Mouse (Mus musculus) liver, embryonic 13.5 days (tissue): ENCODE results near the gene Arhgap29. TPM values are rescaled to one million over a fixed set of nuclear protein-coding genes. Genes with fewer than 3 reads are reported as not detected.
A peak's percentile ranks its signal among the peaks of the same experiment; 100 is the strongest.

ENCODE experiments used
- ATAC-seq: fragments of 200-750 bp; cut with Nextera tagmentation; 2 replicates; pipeline ENCODE4 v1.8.0; 2017; ENCODE audit warnings: low read depth, mild to moderate bottlenecking, moderate number of reproducible peaks, moderate library complexity
- DNase-seq: peaks from one replicate; pipeline ENCODE4 v3.0.0; 2022
- H3K27ac ChIP-seq: fragments of 300-500 bp; sonication (generic); 2 replicates; pipeline ENCODE4 v1.5.1; 2015; ENCODE audit warnings: moderate library complexity, mild to moderate bottlenecking, inconsistent platforms
- H3K27me3 ChIP-seq: fragments of 300-500 bp; sonication (generic); 2 replicates; pipeline ENCODE4 v1.6.1; 2015; ENCODE audit warnings: mild to moderate bottlenecking, inconsistent platforms
- H3K36me3 ChIP-seq: fragments of 300-500 bp; sonication (generic); 2 replicates; pipeline ENCODE4 v1.6.1; 2015; ENCODE audit warnings: mild to moderate bottlenecking, inconsistent platforms
- H3K4me1 ChIP-seq: fragments of 300-500 bp; sonication (generic); replicated peaks from 2 replicates; pipeline ENCODE4 v1.6.1; 2015; ENCODE audit warnings: inconsistent platforms
- H3K4me2 ChIP-seq: fragments of 300-500 bp; sonication (generic); 2 replicates; pipeline ENCODE4 v1.6.1; 2015; ENCODE audit warnings: inconsistent platforms, mild to moderate bottlenecking, moderate library complexity
- H3K4me3 ChIP-seq: fragments of 300-500 bp; sonication (generic); replicated peaks from 2 replicates; pipeline ENCODE4 v1.5.1; 2015; ENCODE audit warnings: mild to moderate bottlenecking, inconsistent platforms
- H3K9ac ChIP-seq: fragments of 300-500 bp; sonication (generic); 2 replicates; pipeline ENCODE4 v1.6.1; 2015; ENCODE audit warnings: mild to moderate bottlenecking, inconsistent platforms
- H3K9me3 ChIP-seq: fragments of 300-500 bp; sonication (generic); replicated peaks from 2 replicates; pipeline ENCODE4 v1.6.1; 2016; ENCODE audit warnings: inconsistent platforms
- WGBS: fragments of 180-500 bp; shearing (Covaris S2); methylation state at CpG from one replicate; pipeline ENCODE4 v1.1.7; 2015; ENCODE audit not compliant: insufficient replicate concordance; 5-methylcytosine and 5-hydroxymethylcytosine counted together
- polyA plus RNA-seq: library from polyadenylated mRNA; unstranded; fragments of >200 nt; fragmentation: Nextera tagmentation; extraction: Ambion mirVana; gene quantifications from 2 replicates; pipeline ENCODE4 v1.2.1, GENCODE M21; 2015

The Arhgap29 gene
- polyA plus RNA-seq, 1 experiment from 2014 or later: 5.2 TPM

GRCm38 (mm10) chr3:121945957-121946356 lies 6.4 kb upstream of the Arhgap29 start:
- Histone ChIP-seq H3K4me1 (no peaks in the 10 kb centered on the region), H3K9ac (no peak overlapping the region), H3K27me3 (no peaks in the 10 kb centered on the region), H3K36me3 (no peaks in the 10 kb centered on the region), H3K4me3 (no peak overlapping the region), H3K9me3 (no peaks in the 10 kb centered on the region), H3K27ac (no peak overlapping the region), H3K4me2 (no peak overlapping the region)
- DNase-seq (no peak), ATAC-seq (no peak)
- WGBS: 41% methylated on average over 2 of the region's 2 CpGs

DNA sequence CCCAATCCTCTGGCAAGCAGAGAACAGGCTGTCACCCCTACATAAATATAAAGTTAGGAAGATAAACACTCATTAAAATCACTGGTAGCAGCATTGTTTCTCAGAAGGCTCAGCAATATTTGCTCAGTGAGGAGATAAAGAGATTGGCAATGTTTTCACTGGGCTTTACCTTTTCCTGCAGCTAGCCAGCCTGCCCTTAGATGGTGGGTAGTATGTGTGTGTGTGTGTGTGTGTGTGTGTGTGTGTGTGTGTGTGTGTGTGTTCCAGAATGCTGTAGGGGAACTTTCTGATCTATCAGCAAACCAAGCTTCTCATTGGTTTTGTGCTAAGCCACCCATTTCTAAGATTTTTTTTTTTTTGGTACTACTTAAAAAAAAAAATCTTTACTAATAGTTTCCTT lies 5.6 kb upstream of the Arhgap29 start:
- no peak overlapping the region for H3K27ac ChIP-seq
- ATAC-seq (no peak), DNase-seq (no peak)
- H3K27me3 ChIP-seq: no peaks in the 10 kb centered on the region
- H3K36me3 ChIP-seq: no peaks in the 10 kb centered on the region
- no peak overlapping the region for H3K9ac ChIP-seq
- no peaks in the 10 kb centered on the region for H3K9me3 ChIP-seq
- no peak overlapping the region for H3K4me2 ChIP-seq
- H3K4me1 ChIP-seq: no peaks in the 10 kb centered on the region
- no peak overlapping the region for H3K4me3 ChIP-seq

DNA sequence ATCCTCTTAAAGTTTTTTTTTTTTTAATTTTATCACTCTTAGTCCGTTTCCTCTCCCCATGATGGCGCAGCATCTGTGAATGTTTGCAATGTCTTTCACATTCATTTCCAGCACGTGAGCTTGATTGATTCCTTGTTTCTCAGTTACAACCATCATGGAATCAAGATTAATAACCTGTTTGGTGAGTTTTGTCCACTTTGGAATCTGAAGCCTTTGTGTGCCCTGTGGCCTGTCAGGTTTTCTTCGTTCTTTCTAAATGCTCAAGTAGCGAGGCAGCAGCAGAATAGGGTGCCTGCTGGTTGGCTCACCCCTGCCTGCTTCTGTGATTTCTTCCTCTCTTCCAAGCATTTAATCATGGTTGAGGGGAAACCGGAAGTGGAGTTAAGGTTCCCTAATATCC lies 2.2 kb upstream of the Arhgap29 start:
- H3K4me2 ChIP-seq: no peak overlapping the region
- H3K9ac ChIP-seq: no peak overlapping the region
- no peak overlapping the region for H3K27ac ChIP-seq
- DNase-seq: no peak
- H3K27me3 ChIP-seq: peaks cover 24% of the 10 kb centered on the region
- 66% methylated on average over 6 of the region's 6 CpGs for WGBS
- no peak for ATAC-seq
- peaks cover 13% of the 10 kb centered on the region for H3K4me1 ChIP-seq
- no peaks in the 10 kb centered on the region for H3K9me3 ChIP-seq
- no peaks in the 10 kb centered on the region for H3K36me3 ChIP-seq
- H3K4me3 ChIP-seq: no peak overlapping the region

DNA sequence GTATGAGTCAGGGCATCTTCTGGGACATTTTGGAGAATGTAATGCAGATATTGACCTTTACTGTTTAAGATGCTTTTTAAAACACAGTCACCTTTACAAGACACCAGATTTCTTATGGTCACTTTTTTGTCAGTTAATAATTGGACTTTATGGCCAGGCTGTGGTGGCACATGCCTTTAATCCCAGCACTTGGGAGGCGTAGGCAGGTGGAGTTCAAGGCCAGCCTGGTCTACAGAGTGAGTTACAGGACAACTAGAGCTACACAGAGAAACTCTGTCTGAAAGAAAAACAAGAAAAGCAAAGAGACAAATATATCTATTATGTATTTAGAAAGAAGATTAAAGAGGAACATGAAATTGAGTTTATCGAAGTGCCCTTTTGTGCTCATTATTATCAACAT lies 1.2 kb upstream of the Arhgap29 start:
- Histone ChIP-seq H3K9ac (no peak overlapping the region), H3K9me3 (no peaks in the 10 kb centered on the region; the same call in 1 of the 2 replicates), H3K4me1 (peaks cover 13% of the 10 kb centered on the region), H3K4me2 (no peak overlapping the region), H3K4me3 (no peak overlapping the region), H3K27ac (no peak overlapping the region), H3K36me3 (no peaks in the 10 kb centered on the region), H3K27me3 (peaks cover 24% of the 10 kb centered on the region)
- WGBS: 62% methylated on average over 2 of the region's 2 CpGs
- DNase-seq (no peak), ATAC-seq (no peak)

DNA sequence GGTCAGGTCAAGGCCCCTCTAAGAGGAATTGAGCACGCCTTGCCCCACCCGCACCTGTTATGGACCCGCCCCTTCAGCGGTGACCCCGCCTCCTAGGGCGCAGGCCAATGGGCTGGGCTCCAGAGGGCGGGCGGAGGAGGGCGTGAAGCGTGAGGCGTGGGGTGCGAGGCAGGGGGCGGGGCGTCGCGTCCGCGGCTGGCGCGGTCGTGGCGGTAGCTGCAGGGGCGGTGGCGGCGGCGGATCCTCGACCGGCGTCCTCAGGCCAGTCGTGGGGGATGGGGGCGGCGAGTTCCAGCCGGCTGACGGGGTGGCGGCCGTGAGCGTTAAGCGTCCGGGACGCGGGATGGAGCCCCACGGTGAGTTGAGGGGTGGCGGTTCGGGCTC lies 700 bp downstream of the Arhgap29 start:
- H3K27ac ChIP-seq: no peak overlapping the region
- WGBS: 0% methylated on average over 20 of the region's 44 CpGs
- H3K9ac ChIP-seq: peak overlapping the region; percentile 70
- H3K36me3 ChIP-seq: no peaks in the 10 kb centered on the region
- peaks cover 13% of the 10 kb centered on the region for H3K4me1 ChIP-seq
- peak overlapping the region; percentile 88 for H3K4me2 ChIP-seq
- no peaks in the 10 kb centered on the region; the same call in 1 of the 2 replicates for H3K9me3 ChIP-seq
- peaks cover 24% of the 10 kb centered on the region for H3K27me3 ChIP-seq
- ATAC-seq: peak; percentile 98
- DNase-seq: peak; percentile 80
- H3K4me3 ChIP-seq: peak overlapping the region; percentile 65

GRCm38 (mm10) chr3:121953433-121954161 lies 1.3 kb downstream of the Arhgap29 start:
- Histone ChIP-seq H3K9ac (peak overlapping the region; percentile 70), H3K27ac (no peak overlapping the region), H3K36me3 (no peaks in the 10 kb centered on the region), H3K4me3 (peak overlapping the region; percentile 65), H3K9me3 (no peaks in the 10 kb centered on the region; the same call in 1 of the 2 replicates), H3K27me3 (peaks cover 24% of the 10 kb centered on the region), H3K4me2 (peak overlapping the region; percentile 88), H3K4me1 (peaks cover 13% of the 10 kb centered on the region)
- DNase-seq (peak; percentile 4), ATAC-seq (peak; percentile 10; the same call in 1 of the 2 replicates)
- WGBS: 2% methylated on average over 46 of the region's 53 CpGs

GRCm38 (mm10) chr3:121954421-121954820 lies 2.1 kb downstream of the Arhgap29 start:
- Histone ChIP-seq H3K9ac (no peak overlapping the region), H3K9me3 (no peaks in the 10 kb centered on the region; the same call in 1 of the 2 replicates), H3K27ac (no peak overlapping the region), H3K4me1 (peaks cover 13% of the 10 kb centered on the region), H3K4me2 (peak overlapping the region; percentile 88; the same call in 1 of the 2 replicates), H3K27me3 (peaks cover 24% of the 10 kb centered on the region), H3K36me3 (no peaks in the 10 kb centered on the region), H3K4me3 (0 out of 2 replicates have a peak overlapping the region, but pooled peaks have one; percentile 65)
- DNase-seq: no peak
- 63% methylated on average over 2 of the region's 2 CpGs for WGBS
- ATAC-seq: no peak

- DNase-seq: no peak
- Histone ChIP-seq H3K4me2 (no peak overlapping the region), H3K27ac (no peak overlapping the region), H3K27me3 (peaks cover 24% of the 10 kb centered on the region), H3K36me3 (no peaks in the 10 kb centered on the region), H3K4me3 (no peak overlapping the region), H3K4me1 (peaks cover 13% of the 10 kb centered on the region), H3K9ac (no peak overlapping the region), H3K9me3 (no peaks in the 10 kb centered on the region; the same call in 1 of the 2 replicates)
- ATAC-seq: no peak
- WGBS: 81% methylated on average over 4 of the region's 4 CpGs
Measured at GRCm38 (mm10) chr3:121955527-121955926, 3.2 kb downstream of the Arhgap29 start.

DNA sequence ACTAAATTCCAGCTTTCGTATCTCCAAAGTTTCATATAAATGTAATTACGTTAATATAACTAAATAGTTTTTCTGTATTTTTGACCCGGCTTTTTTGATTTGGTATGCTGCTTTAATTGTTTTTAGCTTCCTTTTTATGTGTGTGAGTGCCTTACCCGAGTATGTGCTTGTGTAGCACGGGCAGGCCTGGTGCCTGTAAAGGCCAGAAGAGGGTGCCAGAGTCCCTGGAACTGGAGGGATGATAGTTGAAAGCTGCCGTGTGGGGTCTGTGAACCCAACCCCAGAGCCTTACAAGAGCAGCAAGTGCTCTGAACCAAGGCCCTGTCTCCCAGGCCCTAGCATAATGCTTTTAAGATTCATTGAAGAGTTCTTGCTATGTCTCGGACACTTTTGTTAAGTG lies 4.4 kb downstream of the Arhgap29 start:
- DNase-seq (no peak), ATAC-seq (no peak)
- H3K9me3 ChIP-seq: no peaks in the 10 kb centered on the region; the same call in 1 of the 2 replicates
- no peak overlapping the region for H3K4me3 ChIP-seq
- no peak overlapping the region for H3K27ac ChIP-seq
- H3K36me3 ChIP-seq: no peaks in the 10 kb centered on the region
- no peak overlapping the region for H3K9ac ChIP-seq
- 75% methylated on average over 7 of the region's 7 CpGs for WGBS
- H3K4me2 ChIP-seq: no peak overlapping the region
- H3K27me3 ChIP-seq: peaks cover 24% of the 10 kb centered on the region
- peaks cover 13% of the 10 kb centered on the region for H3K4me1 ChIP-seq

GRCm38 (mm10) chr3:121957606-121958344 lies 5.4 kb downstream of the Arhgap29 start:
- DNase-seq (no peak), ATAC-seq (no peak)
- no peaks in the 10 kb centered on the region for H3K36me3 ChIP-seq
- H3K4me2 ChIP-seq: no peak overlapping the region
- no peaks in the 10 kb centered on the region; the same call in 1 of the 2 replicates for H3K9me3 ChIP-seq
- H3K9ac ChIP-seq: no peak overlapping the region
- 80% methylated on average over 2 of the region's 2 CpGs for WGBS
- H3K4me1 ChIP-seq: peaks cover 13% of the 10 kb centered on the region
- no peak overlapping the region for H3K27ac ChIP-seq
- H3K4me3 ChIP-seq: no peak overlapping the region
- peaks cover 20% of the 10 kb centered on the region for H3K27me3 ChIP-seq

DNA sequence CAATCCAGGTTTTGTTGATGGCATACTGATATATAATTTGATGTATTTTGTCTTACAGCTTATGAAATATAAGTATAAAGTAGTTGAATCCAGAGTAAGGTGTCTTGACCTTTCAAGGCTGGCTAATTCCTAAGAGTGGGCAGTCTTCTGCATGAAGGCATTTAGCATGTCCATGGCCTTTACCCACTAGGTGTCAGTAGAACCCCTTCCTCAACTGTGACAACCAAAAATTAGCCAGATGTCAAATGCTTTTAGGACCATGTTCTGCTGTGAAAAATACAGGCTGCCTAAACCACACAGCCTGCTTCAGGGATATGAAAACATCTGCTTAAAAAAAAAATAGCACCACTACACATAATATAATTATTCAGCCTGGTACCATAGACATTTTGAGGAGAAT lies 11.8 kb downstream of the Arhgap29 start:
- peaks cover 21% of the 10 kb centered on the region for H3K4me1 ChIP-seq
- peak; percentile 9 for DNase-seq
- no peaks in the 10 kb centered on the region for H3K27me3 ChIP-seq
- H3K9me3 ChIP-seq: no peaks in the 10 kb centered on the region
- H3K36me3 ChIP-seq: no peaks in the 10 kb centered on the region
- H3K4me3 ChIP-seq: no peak overlapping the region
- H3K4me2 ChIP-seq: no peak overlapping the region
- no peak for ATAC-seq
- no peak overlapping the region for H3K9ac ChIP-seq
- H3K27ac ChIP-seq: no peak overlapping the region
